Mouse (Mus musculus) liver, embryonic 15.5 days (tissue): Measurements from ENCODE around the gene Ssc5d. TPM values are rescaled to one million over a fixed set of nuclear protein-coding genes. Genes with fewer than 3 reads are reported as not detected.

Experiments used
- ATAC-seq: fragments of 200-750 bp; cut with Nextera tagmentation; 2 replicates; pipeline ENCODE4 v1.8.0; 2017; ENCODE audit warnings: moderate number of reproducible peaks, mild to moderate bottlenecking, moderate library complexity; ENCODE audit not compliant: insufficient read depth
- H3K27ac ChIP-seq: fragments of 300-500 bp; sonication (generic); replicated peaks from 2 replicates; pipeline ENCODE4 v1.5.1; 2015; ENCODE audit warnings: mild to moderate bottlenecking, inconsistent platforms
- H3K27me3 ChIP-seq: fragments of 300-500 bp; sonication (generic); 2 replicates; pipeline ENCODE4 v1.6.1; 2015; ENCODE audit warnings: mild to moderate bottlenecking, inconsistent platforms
- H3K36me3 ChIP-seq: fragments of 300-500 bp; sonication (generic); replicated peaks from 2 replicates; pipeline ENCODE4 v1.6.1; 2015; ENCODE audit warnings: moderate library complexity, mild to moderate bottlenecking, inconsistent platforms
- H3K4me1 ChIP-seq: fragments of 300-500 bp; sonication (generic); replicated peaks from 2 replicates; pipeline ENCODE4 v1.6.1; 2015; ENCODE audit warnings: inconsistent platforms
- H3K4me2 ChIP-seq: fragments of 300-500 bp; sonication (generic); 2 replicates; pipeline ENCODE4 v1.6.1; 2015; ENCODE audit warnings: moderate library complexity, mild to moderate bottlenecking, inconsistent platforms
- H3K4me3 ChIP-seq: fragments of 300-500 bp; sonication (generic); replicated peaks from 2 replicates; pipeline ENCODE4 v1.5.1; 2015; ENCODE audit warnings: mild to moderate bottlenecking, inconsistent platforms
- H3K9ac ChIP-seq: fragments of 300-500 bp; sonication (generic); 2 replicates; pipeline ENCODE4 v1.6.1; 2015; ENCODE audit warnings: moderate library complexity, mild to moderate bottlenecking, inconsistent platforms
- H3K9me3 ChIP-seq: fragments of 300-500 bp; sonication (generic); replicated peaks from 2 replicates; pipeline ENCODE4 v1.6.1; 2016; ENCODE audit warnings: inconsistent platforms
- WGBS: fragments of 180-500 bp; shearing (Covaris S2); methylation state at CpG from one replicate; pipeline ENCODE4 v1.1.7; 2015; ENCODE audit warnings: mixed read lengths; ENCODE audit not compliant: insufficient replicate concordance; 5-methylcytosine and 5-hydroxymethylcytosine counted together
- polyA plus RNA-seq: library from polyadenylated mRNA; unstranded; fragments of >200 nt; fragmentation: Nextera tagmentation; extraction: Ambion mirVana; gene quantifications from 2 replicates; pipeline ENCODE4 v1.2.1, GENCODE M21; 2015

Gene Ssc5d
- polyA plus RNA-seq, 1 experiment from 2014 or later = 0.15 TPM

DNA sequence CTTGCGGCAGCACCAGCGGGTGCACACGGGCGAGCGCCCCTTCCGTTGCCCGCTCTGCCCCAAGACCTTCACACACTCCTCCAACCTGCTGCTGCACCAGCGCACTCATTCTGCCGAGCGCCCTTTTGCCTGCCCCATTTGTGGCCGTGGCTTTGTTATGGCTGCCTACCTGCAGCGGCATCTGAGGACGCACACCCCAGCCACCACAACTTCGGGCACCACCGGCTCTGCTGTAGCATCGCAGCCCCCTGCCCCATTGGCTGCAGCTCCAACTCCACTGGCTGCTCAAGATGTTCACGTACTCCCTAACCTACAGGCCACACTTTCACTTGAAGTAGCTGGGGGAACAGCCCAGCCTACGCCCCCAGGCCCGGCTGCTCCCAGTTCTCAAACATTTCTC, 5.1 kb upstream of the Ssc5d start:
- Histone ChIP-seq H3K27ac (no peak overlapping the region), H3K36me3 (peaks cover 36% of the 10 kb centered on the region), H3K27me3 (peaks cover 42% of the 10 kb centered on the region), H3K9me3 (no peaks in the 10 kb centered on the region), H3K9ac (no peak overlapping the region), H3K4me1 (peaks cover 47% of the 10 kb centered on the region), H3K4me2 (no peak overlapping the region), H3K4me3 (no peak overlapping the region)
- ATAC-seq = no peak
- 88% methylated on average over 19 of the region's 19 CpGs for WGBS

- H3K4me2 ChIP-seq = peak overlapping the region; percentile 10; the same call in 1 of the 2 replicates
- no peak for ATAC-seq
- H3K9me3 ChIP-seq = no peaks in the 10 kb centered on the region
- H3K4me3 ChIP-seq = no peak overlapping the region
- H3K27me3 ChIP-seq = peaks cover 49% of the 10 kb centered on the region
- no peak overlapping the region for H3K27ac ChIP-seq
- H3K9ac ChIP-seq = no peak overlapping the region
- H3K36me3 ChIP-seq = peaks cover 36% of the 10 kb centered on the region
- 31% methylated on average over 23 of the region's 23 CpGs for WGBS
- H3K4me1 ChIP-seq = peaks cover 40% of the 10 kb centered on the region
These were observed 4.4 kb upstream of the Ssc5d start for GRCm38 (mm10) chr7:4920976-4921823.

DNA sequence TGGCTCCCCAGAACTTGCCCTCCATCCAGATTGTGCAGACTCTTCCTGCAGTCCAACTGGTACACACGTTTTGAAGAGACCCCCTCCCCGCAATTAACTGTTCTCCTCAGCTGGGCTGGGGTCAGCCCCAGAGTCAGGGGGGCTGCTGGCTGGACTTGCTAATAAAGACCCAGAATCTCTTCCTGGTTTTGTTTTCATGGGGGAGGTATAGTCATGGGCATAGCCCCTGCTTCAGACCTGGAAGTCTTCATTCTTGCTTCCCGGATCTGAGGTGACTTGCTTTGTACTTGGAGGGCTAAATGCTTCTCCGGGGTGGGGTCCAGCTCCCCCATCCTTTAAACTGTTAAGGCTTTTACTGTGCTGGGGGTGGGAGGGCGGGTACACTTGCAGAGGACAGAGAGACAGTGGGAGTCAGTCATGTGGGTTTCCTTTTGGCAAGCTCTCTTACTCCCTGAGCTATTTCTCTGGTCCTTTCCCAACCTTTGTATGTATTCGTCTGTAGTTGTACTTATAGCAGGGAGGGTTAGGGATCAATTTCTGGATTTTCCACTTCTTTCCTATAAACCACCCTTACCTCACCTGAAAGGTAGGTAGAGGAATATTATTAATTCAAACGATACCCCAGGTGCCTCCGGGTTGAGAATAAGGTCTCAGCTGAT, 3.6 kb upstream of the Ssc5d start, which contains the start of gene Nat14:
Nat14 (plus strand) TSS at position 205 of the 659 bp plus-strand sequence.
- ATAC-seq = no peak
- Histone ChIP-seq H3K9ac (no peak within 1 kb of the TSS), H3K9me3 (no peaks in the 10 kb centered on the region), H3K4me3 (no peak within 1 kb of the TSS), H3K27me3 (peaks cover 56% of the 10 kb centered on the region), H3K36me3 (peaks cover 36% of the 10 kb centered on the region), H3K4me1 (peaks cover 33% of the 10 kb centered on the region), H3K27ac (no peak within 1 kb of the TSS), H3K4me2 (peak within 1 kb of the TSS; percentile 43)
- WGBS = 24% methylated on average over 8 of the region's 8 CpGs

DNA sequence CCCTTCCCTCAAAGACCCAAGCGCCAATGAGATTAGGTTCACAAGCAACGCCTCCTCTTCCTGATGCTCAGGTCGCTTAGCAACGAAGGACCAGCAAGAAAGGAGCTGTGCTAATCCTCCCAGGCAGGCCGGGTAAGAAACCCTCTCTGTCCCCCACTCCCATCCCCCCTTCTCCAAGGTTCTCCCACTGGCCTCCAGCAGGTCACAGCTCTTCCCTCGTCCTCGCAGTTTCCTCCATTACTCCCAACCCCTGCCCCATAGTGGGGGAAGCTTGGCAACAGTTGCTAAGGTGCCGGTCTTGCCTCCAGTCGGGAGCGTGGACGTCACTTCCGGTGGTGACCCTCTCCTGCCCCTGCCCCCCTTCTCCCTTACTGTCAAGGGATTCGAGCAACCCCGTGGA, 3.1 kb upstream of the Ssc5d start:
- peaks cover 29% of the 10 kb centered on the region for H3K4me1 ChIP-seq
- peaks cover 61% of the 10 kb centered on the region for H3K27me3 ChIP-seq
- peak overlapping the region; percentile 43 for H3K4me2 ChIP-seq
- no peak for ATAC-seq
- no peak overlapping the region for H3K9ac ChIP-seq
- H3K4me3 ChIP-seq = no peak overlapping the region
- no peak overlapping the region for H3K27ac ChIP-seq
- no peaks in the 10 kb centered on the region for H3K9me3 ChIP-seq
- peaks cover 33% of the 10 kb centered on the region for H3K36me3 ChIP-seq
- 2% methylated on average over 14 of the region's 14 CpGs for WGBS

DNA sequence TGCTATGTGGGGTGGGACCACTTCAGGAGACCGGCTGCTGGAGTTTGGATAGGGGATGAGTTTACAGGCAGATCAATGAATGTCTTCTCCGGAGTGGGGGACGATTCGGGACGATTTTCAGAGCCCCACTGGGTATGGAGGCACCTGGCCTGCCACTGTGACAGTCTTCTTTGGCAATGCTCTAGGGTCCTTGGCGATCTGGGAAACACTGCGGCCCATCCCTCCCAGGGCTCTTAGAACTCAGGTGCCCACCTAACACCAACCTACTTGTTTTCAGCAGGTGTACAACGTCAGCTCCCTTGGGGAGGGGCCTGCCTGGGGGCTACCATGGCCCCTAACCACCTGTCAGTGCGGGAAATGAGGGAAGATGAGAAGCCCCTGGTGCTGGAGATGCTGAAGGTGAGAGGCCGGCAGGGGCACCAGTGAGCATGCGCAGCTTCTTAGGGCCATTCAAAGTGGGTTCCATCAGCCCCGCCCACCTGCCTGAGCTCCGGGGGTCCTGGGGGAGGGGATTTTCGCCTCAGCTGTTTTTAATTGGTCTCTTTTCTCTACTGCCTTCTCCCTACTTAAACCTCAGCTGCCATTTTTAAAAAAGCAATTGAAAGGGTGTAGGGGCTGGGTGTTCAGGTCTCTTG, 2.5 kb upstream of the Ssc5d start:
- Histone ChIP-seq H3K4me3 (no peak overlapping the region), H3K9me3 (no peaks in the 10 kb centered on the region), H3K4me1 (peaks cover 29% of the 10 kb centered on the region), H3K36me3 (peaks cover 29% of the 10 kb centered on the region), H3K4me2 (peak overlapping the region; percentile 43), H3K27me3 (peaks cover 61% of the 10 kb centered on the region), H3K9ac (no peak overlapping the region), H3K27ac (no peak overlapping the region)
- no peak for ATAC-seq
- 4% methylated on average over 14 of the region's 14 CpGs for WGBS

DNA sequence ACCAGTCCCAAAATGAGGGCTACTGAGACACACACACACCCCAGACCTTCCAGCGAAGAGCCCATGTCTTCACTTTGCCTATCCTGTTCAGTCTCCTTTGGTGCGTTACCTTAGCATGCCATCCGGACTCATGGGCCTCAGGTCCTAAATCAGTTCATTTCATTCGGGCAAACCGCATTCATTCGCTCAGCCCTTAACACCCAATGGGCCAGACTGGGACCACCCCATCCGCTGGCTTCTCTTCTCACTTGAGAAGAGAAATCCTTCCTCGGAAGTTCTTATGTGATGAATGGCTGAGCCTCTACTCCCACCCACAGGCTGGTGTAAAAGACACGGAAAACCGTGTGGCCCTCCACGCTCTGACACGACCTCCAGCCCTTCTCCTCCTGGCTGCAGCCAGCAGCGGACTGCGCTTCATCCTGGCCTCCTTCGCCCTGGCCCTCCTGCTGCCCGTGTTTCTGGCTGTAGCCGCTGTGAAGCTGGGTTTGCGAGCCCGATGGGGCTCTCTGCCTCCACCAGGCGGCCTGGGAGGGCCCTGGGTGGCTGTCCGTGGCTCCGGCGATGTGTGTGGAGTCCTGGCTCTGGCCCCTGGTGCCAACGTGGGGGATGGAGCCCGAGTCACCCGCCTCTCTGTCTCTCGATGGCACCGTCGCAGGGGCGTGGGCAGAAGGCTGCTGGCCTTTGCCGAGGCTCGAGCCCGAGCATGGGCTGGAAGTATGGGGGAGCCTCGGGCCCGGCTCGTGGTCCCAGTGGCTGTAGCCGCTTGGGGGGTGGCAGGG, 1.8 kb upstream of the Ssc5d start:
- Histone ChIP-seq H3K27me3 (peaks cover 61% of the 10 kb centered on the region), H3K9me3 (no peaks in the 10 kb centered on the region), H3K4me3 (no peak overlapping the region), H3K4me2 (peak overlapping the region; percentile 29; the same call in 1 of the 2 replicates), H3K36me3 (peaks cover 22% of the 10 kb centered on the region), H3K4me1 (peaks cover 29% of the 10 kb centered on the region), H3K27ac (no peak overlapping the region), H3K9ac (no peak overlapping the region)
- ATAC-seq = no peak
- WGBS = 8% methylated on average over 37 of the region's 37 CpGs

DNA sequence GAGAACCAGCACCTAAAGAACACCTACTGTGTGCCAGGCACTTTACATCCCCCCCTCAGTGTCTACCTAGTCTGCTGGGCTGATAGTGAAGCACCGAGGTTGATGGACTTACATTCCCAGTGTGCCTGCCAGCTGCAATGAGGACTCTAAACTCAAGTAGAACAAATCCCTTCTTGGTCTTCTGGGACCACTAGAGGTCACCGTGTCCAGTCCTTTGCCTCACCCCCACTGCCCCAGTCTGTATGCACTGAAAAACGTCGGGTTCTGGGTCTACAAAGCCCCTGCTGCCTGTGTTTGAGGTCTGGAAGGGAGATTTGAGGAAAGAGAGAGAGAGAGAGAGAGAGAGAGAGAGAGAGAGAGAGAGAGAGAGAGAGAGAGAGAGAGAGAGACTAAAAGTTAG, 1.1 kb upstream of the Ssc5d start:
- Histone ChIP-seq H3K9me3 (no peaks in the 10 kb centered on the region), H3K9ac (no peak overlapping the region), H3K36me3 (peaks cover 15% of the 10 kb centered on the region), H3K27ac (no peak overlapping the region), H3K4me3 (no peak overlapping the region), H3K27me3 (peaks cover 61% of the 10 kb centered on the region), H3K4me2 (0 out of 2 replicates have a peak overlapping the region, but pooled peaks have one; percentile 29), H3K4me1 (peaks cover 29% of the 10 kb centered on the region)
- WGBS = 0% methylated on average over 4 of the region's 4 CpGs
- no peak for ATAC-seq

DNA sequence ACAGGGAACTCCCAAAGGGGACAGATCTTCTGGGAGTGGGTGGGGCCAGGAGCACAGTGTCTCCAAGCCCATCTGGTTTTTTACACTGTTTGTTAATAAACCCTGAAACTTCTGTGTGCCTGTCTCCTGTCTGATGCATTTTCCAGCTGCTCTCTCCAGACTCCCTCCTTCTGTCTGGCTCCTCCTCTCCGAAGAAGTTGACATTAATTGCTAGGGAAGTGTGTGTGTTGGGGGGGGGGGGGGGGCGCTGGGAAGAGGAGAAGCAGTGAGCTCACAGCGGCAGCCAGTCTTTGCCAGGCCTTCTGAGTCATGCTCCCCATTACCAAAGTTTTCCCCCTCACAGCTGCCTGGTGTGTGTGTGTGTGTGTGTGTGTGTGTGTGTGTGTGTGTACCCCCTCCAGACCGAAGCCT, 689 bp upstream of the Ssc5d start:
- peaks cover 61% of the 10 kb centered on the region for H3K27me3 ChIP-seq
- ATAC-seq = no peak
- 19% methylated on average over 3 of the region's 4 CpGs for WGBS

GRCm38 (mm10) chr7:4926849-4927248, 1.3 kb downstream of the Ssc5d start:
- no peak overlapping the region for H3K4me2 ChIP-seq
- no peak for ATAC-seq
- peaks cover 56% of the 10 kb centered on the region for H3K27me3 ChIP-seq
- no peaks in the 10 kb centered on the region for H3K36me3 ChIP-seq
- H3K9me3 ChIP-seq = no peaks in the 10 kb centered on the region
- no peak overlapping the region for H3K9ac ChIP-seq
- no peak overlapping the region for H3K4me3 ChIP-seq
- peaks cover 17% of the 10 kb centered on the region for H3K4me1 ChIP-seq
- 66% methylated on average over 16 of the region's 16 CpGs for WGBS
- no peak overlapping the region for H3K27ac ChIP-seq

More for the DNA sequence above, 689 bp upstream of the Ssc5d start:
- Histone ChIP-seq H3K36me3 (peaks cover 11% of the 10 kb centered on the region), H3K4me2 (no peak overlapping the region), H3K27ac (no peak overlapping the region), H3K4me3 (no peak overlapping the region), H3K9me3 (no peaks in the 10 kb centered on the region), H3K9ac (no peak overlapping the region), H3K4me1 (peaks cover 29% of the 10 kb centered on the region)

- no peak overlapping the region for H3K9ac ChIP-seq
- peaks cover 47% of the 10 kb centered on the region for H3K27me3 ChIP-seq
- no peak overlapping the region for H3K4me2 ChIP-seq
These were observed 2.1 kb downstream of the Ssc5d start for GRCm38 (mm10) chr7:4927711-4928110.

More at GRCm38 (mm10) chr7:4927711-4928110, 2.1 kb downstream of the Ssc5d start:
- no peaks in the 10 kb centered on the region for H3K36me3 ChIP-seq
- no peaks in the 10 kb centered on the region for H3K9me3 ChIP-seq
- H3K27ac ChIP-seq = no peak overlapping the region
- peaks cover 13% of the 10 kb centered on the region for H3K4me1 ChIP-seq
- no peak overlapping the region for H3K4me3 ChIP-seq
- WGBS = 45% methylated on average over 8 of the region's 8 CpGs
- no peak for ATAC-seq
